Mouse (Mus musculus) lung, postnatal 36 days (tissue): ENCODE results near the gene AY074887.

ENCODE experiments used
- DNase-seq: peaks from one replicate; pipeline ENCODE4 v3.0.0; 2022; ENCODE audit warnings: mixed read lengths

Gene AY074887

DNA sequence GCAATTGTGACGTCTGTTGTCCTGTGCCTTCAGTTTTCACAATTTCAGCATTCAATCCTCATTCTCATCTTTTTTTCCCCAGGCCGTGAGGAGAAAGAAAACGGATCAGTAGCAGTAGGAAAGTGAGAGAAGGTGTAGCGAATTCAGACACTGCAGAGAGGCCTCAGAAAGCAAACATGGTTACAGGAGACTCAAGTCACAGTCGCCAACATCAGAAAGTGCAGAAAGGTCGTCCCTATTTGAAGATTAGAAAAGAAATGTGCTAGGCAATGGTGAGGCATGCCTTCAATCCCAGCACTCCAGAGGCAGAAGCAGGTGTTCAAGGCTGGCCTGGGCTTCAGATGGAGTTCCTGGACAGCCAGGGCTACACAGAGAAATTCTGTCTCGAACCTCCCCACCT is 35.2 kb downstream of the AY074887 start:
- DNase-seq: no peak

DNA sequence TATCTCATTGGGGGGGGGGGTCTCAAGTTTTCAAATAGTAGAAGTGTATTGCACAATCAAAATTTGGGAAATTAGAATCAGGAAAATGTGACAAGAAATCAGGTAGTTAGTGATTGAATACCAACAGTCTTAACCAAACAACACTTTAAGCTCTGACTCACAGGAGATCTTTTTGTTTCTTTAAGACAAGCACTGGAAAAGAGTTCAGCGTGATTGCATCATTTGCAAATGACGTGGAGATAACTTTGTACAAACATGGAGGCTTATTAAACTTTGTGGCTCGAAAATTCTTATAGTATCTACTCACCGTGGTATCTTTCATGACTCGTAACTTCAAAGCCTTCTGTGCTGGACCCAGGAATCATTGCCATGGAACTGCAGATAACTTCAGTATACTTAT is 41.4 kb downstream of the AY074887 start:
- DNase-seq: peak; percentile 47
